10 mouse cellular contexts compared by ENCODE assay signal in the genomic region with DNA sequence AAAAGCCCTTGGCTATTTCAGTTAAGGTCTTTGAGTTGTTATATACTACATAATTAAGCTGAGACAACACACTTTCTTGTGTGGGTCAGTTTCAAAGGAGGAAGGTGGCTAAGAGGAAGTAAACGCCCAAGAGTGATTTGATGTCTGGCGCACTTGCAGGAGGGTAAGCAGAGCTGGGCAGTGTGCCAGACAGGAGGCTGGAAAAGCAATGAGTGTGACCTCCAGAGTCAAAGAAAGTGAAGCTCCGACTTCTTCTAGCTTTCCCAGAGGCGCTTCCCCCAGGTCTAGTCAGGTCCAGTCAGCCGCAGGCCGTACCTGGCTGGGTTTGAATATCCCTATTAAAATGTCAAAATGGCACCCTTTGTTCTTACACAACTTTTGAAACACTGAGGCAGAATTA. TPM values are rescaled to one million over a fixed set of nuclear protein-coding genes. Genes with fewer than 3 reads are reported as not detected.
DNase-seq lines count a peak whose midpoint lies in the region; ATAC-seq lines count a peak whose summit lies in the region.
"Had no signal": no experiment of that assay in that cellular context is flagged by ENCODE, and none has a peak within 500 bp of the region (broad histone marks: within the 10 kb centered on the region; RNA-seq: fewer than 3 reads in every experiment).

No protein-coding gene starts in this region.

- no peaks in the 10 kb centered on the region for H3K4me1 ChIP-seq in lung, embryonic 16.5 days (replicated peaks; ENCODE audit: control insufficient read depth, insufficient read depth, low read length)
- H3K4me1 ChIP-seq: stomach, embryonic 15.5 days had no signal

- H3K9ac ChIP-seq in lung, embryonic 16.5 days (ENCODE audit: low read length): no peak overlapping the region
- H3K9ac ChIP-seq: liver, embryonic 15.5 days; stomach, embryonic 15.5 days had no signal

- intact Hi-C loops in heart, postnatal 10 days (cut with DNase I): no loop called here
- intact Hi-C loops in left cerebral cortex, postnatal 36 days (cut with DNase I): no loop called here

- H3K36me3 ChIP-seq in lung, embryonic 16.5 days (ENCODE audit: control insufficient read depth, insufficient read depth, low read length): no peaks in the 10 kb centered on the region
- H3K36me3 ChIP-seq: liver, embryonic 15.5 days; stomach, embryonic 15.5 days had no signal

- ATAC-seq in lung, embryonic 16.5 days (ENCODE audit: low read depth): peak; percentile 65; the same call in 1 of the 2 replicates

- peak; percentile 34 for DNase-seq in layer of hippocampus, adult 9-11 months
- no peak for DNase-seq in layer of hippocampus, postnatal 14 days (ENCODE audit: low spot score in 2 of 2)
- peak; percentile 73 to 77 for DNase-seq in adrenal gland, postnatal 36 days
- DNase-seq in heart, postnatal 10 days: peak; percentile 73 to 76
- no peak for DNase-seq in left cerebral cortex, adult 9 months (ENCODE audit: low spot score in 2 of 2)
- DNase-seq in left cerebral cortex, adult 18-20 months (ENCODE audit: low spot score in 2 of 2): no peak
- no peak for DNase-seq in left cerebral cortex, postnatal 36 days (ENCODE audit: low spot score in 2 of 2)

- WGBS in lung, embryonic 16.5 days: 28% methylated on average over 6 of the region's 6 CpGs

- H3K27ac ChIP-seq in lung, embryonic 16.5 days (ENCODE audit: low read length): peak overlapping the region; percentile 47
- H3K27ac ChIP-seq: liver, embryonic 15.5 days; stomach, embryonic 15.5 days had no signal

- no peak overlapping the region for H3K4me2 ChIP-seq in lung, embryonic 16.5 days (ENCODE audit: low read depth, low read length)
- H3K4me2 ChIP-seq: liver, embryonic 15.5 days; stomach, embryonic 15.5 days had no signal

- H3K9me3 ChIP-seq in lung, embryonic 16.5 days (ENCODE audit: control insufficient read depth, low read length): no peaks in the 10 kb centered on the region
- H3K9me3 ChIP-seq: liver, embryonic 15.5 days; stomach, embryonic 15.5 days had no signal

- H3K27me3 ChIP-seq in lung, embryonic 16.5 days (ENCODE audit: control insufficient read depth, insufficient read depth, low read depth, low read length): no peaks in the 10 kb centered on the region
- H3K27me3 ChIP-seq: liver, embryonic 15.5 days; stomach, embryonic 15.5 days had no signal

- H3K4me3 ChIP-seq in lung, embryonic 16.5 days (ENCODE audit: low read length): no peak overlapping the region
- H3K4me3 ChIP-seq: liver, embryonic 15.5 days; stomach, embryonic 15.5 days had no signal

RNA-seq across cellular contexts. Expression of a gene that starts 28.3 kb away (rescaled TPM):
- total RNA-seq in layer of hippocampus, postnatal 14 days (2021): 10 to 100 TPM; 25.7 to 27.3 TPM
- 10 to 100 TPM in 1 of 2 experiments, 1 to 10 TPM in 1; 9.0 to 12.6 TPM for total RNA-seq in adrenal gland, postnatal 36 days (2021)
- 10 to 100 TPM; 56.7 to 69.4 TPM for total RNA-seq in heart, postnatal 10 days (2021)
- 14.6 and 15.2 TPM in 2 replicates for polyA plus RNA-seq in lung, embryonic 16.5 days (2015; fragmentation: Nextera tagmentation; extraction: Ambion mirVana)
- total RNA-seq in left cerebral cortex, adult 18-20 months (2021): 10 to 100 TPM; 23.0 to 24.1 TPM
- 10 to 100 TPM; 25.3 TPM for total RNA-seq in left cerebral cortex, postnatal 36 days (2021)

RNA-seq across cellular contexts. Expression of a gene that starts 32.5 kb away (rescaled TPM):
- 10 to 100 TPM; 23.7 to 25.6 TPM for total RNA-seq in layer of hippocampus, postnatal 14 days (2021)
- 10 to 100 TPM; 37.7 to 46.1 TPM for total RNA-seq in adrenal gland, postnatal 36 days (2021)
- 10 to 100 TPM; 48.8 to 51.9 TPM for total RNA-seq in heart, postnatal 10 days (2021)
- 38.5 and 39.4 TPM in 2 replicates for polyA plus RNA-seq in lung, embryonic 16.5 days (2015; fragmentation: Nextera tagmentation; extraction: Ambion mirVana)
- 10 to 100 TPM; 17.8 to 23.6 TPM for total RNA-seq in left cerebral cortex, adult 18-20 months (2021)
- 10 to 100 TPM; 16.4 to 24.0 TPM for total RNA-seq in left cerebral cortex, postnatal 36 days (2021)

RNA-seq across cellular contexts. Expression of a gene that starts 33.2 kb away (rescaled TPM):
- total RNA-seq in layer of hippocampus, postnatal 14 days (2021): 100 to 1,000 TPM; 348 to 362 TPM
- total RNA-seq in adrenal gland, postnatal 36 days (2021): 100 to 1,000 TPM; 463 to 544 TPM
- total RNA-seq in heart, postnatal 10 days (2021): 1,000 to 10,000 TPM; 1,523 to 1,629 TPM
- 874 and 916 TPM in 2 replicates for polyA plus RNA-seq in lung, embryonic 16.5 days (2015; fragmentation: Nextera tagmentation; extraction: Ambion mirVana)
- total RNA-seq in left cerebral cortex, adult 18-20 months (2021): 100 to 1,000 TPM; 398 to 408 TPM
- 100 to 1,000 TPM; 366 to 378 TPM for total RNA-seq in left cerebral cortex, postnatal 36 days (2021)

Comparison
In these comparisons a context has a peak if more than half of its experiments do, and no peak if none do; other contexts are left out.
1. DNase-seq: peak in layer of hippocampus, adult 9-11 months (single experiment), adrenal gland, postnatal 36 days (2 of 2) and heart, postnatal 10 days (2 of 2); none in layer of hippocampus, postnatal 14 days (0 of 2), left cerebral cortex, adult 9 months (0 of 2), left cerebral cortex, adult 18-20 months (0 of 2) and left cerebral cortex, postnatal 36 days (0 of 2).